Mouse (Mus musculus): ENCODE measurements around the gene Itpr2. TPM values are rescaled to one million over a fixed set of nuclear protein-coding genes. Genes with fewer than 3 reads are reported as not detected.
"Not testable (repeated sequence)": the region's sequence is repeated elsewhere in the genome, so short reads cannot be mapped to it uniquely, and the experiment has no call there.

Itpr2 gene
- polyA plus RNA-seq, 1 experiment from 2014 or later, result 5.3 TPM

- WGBS, result 78% methylated on average over 6 of the region's 6 CpGs
- no peak overlapping the region for H3K9ac ChIP-seq (ENCODE audit: low read depth, low read length)
- H3K4me1 ChIP-seq (replicated peaks; ENCODE audit: control insufficient read depth, insufficient read depth, low read length), result no peaks in the 10 kb centered on the region
- no peaks in the 10 kb centered on the region for H3K36me3 ChIP-seq (ENCODE audit: control insufficient read depth, insufficient read depth, low read length)
- ATAC-seq (replicated peaks; ENCODE audit: low FRiP score) (no peak), DNase-seq (ENCODE audit: low spot score) (no peak)
- no peak overlapping the region for H3K27ac ChIP-seq (ENCODE audit: low read depth, low read length)
- H3K27me3 ChIP-seq (replicated peaks; ENCODE audit: control insufficient read depth, insufficient read depth, low read length), result no peaks in the 10 kb centered on the region
- no peak overlapping the region for H3K4me3 ChIP-seq (ENCODE audit: low read depth, low read length)
- no peak overlapping the region for H3K4me2 ChIP-seq
- H3K9me3 ChIP-seq (ENCODE audit: control insufficient read depth, low read length), result no peaks in the 10 kb centered on the region
These were observed 28.6 kb downstream of the Itpr2 start for GRCm38 (mm10) chr6:146473216-146473955.

- H3K27me3 ChIP-seq (replicated peaks; ENCODE audit: control insufficient read depth, insufficient read depth, low read length), result no peaks in the 10 kb centered on the region
- DNase-seq (ENCODE audit: low spot score) (no peak), ATAC-seq (replicated peaks; ENCODE audit: low FRiP score) (no peak)
- H3K4me2 ChIP-seq, result no peak overlapping the region
- H3K9ac ChIP-seq (ENCODE audit: low read depth, low read length), result no peak overlapping the region
- WGBS, result 72% methylated on average over 4 of the region's 4 CpGs
- no peak overlapping the region for H3K4me3 ChIP-seq (ENCODE audit: low read depth, low read length)
- no peak overlapping the region for H3K27ac ChIP-seq (ENCODE audit: low read depth, low read length)
- H3K36me3 ChIP-seq (ENCODE audit: control insufficient read depth, insufficient read depth, low read length), result no peaks in the 10 kb centered on the region
- no peaks in the 10 kb centered on the region; the same call in 1 of the 2 replicates for H3K9me3 ChIP-seq (ENCODE audit: control insufficient read depth, low read length)
- no peaks in the 10 kb centered on the region for H3K4me1 ChIP-seq (replicated peaks; ENCODE audit: control insufficient read depth, insufficient read depth, low read length)
These were observed 31.6 kb downstream of the Itpr2 start for GRCm38 (mm10) chr6:146470378-146470777.

GRCm38 (mm10) chr6:146469936-146470335 lies 32.1 kb downstream of the Itpr2 start:
- no peak overlapping the region for H3K4me2 ChIP-seq
- H3K4me1 ChIP-seq (replicated peaks; ENCODE audit: control insufficient read depth, insufficient read depth, low read length), result no peaks in the 10 kb centered on the region
- ATAC-seq (replicated peaks; ENCODE audit: low FRiP score) (no peak), DNase-seq (ENCODE audit: low spot score) (no peak)
- no peak overlapping the region for H3K4me3 ChIP-seq (ENCODE audit: low read depth, low read length)
- 74% methylated on average over 2 of the region's 2 CpGs for WGBS
- no peak overlapping the region for H3K9ac ChIP-seq (ENCODE audit: low read depth, low read length)
- H3K27ac ChIP-seq (ENCODE audit: low read depth, low read length), result no peak overlapping the region
- no peaks in the 10 kb centered on the region for H3K36me3 ChIP-seq (ENCODE audit: control insufficient read depth, insufficient read depth, low read length)
- no peaks in the 10 kb centered on the region for H3K27me3 ChIP-seq (replicated peaks; ENCODE audit: control insufficient read depth, insufficient read depth, low read length)
- H3K9me3 ChIP-seq (ENCODE audit: control insufficient read depth, low read length), result no peaks in the 10 kb centered on the region; the same call in 1 of the 2 replicates

GRCm38 (mm10) chr6:146468361-146468760 lies 33.7 kb downstream of the Itpr2 start:
- 64% methylated on average over 8 of the region's 8 CpGs for WGBS
- Histone ChIP-seq H3K27me3 (replicated peaks; ENCODE audit: control insufficient read depth, insufficient read depth, low read length) (no peaks in the 10 kb centered on the region), H3K4me3 (ENCODE audit: low read depth, low read length) (no peak overlapping the region), H3K27ac (ENCODE audit: low read depth, low read length) (no peak overlapping the region), H3K36me3 (ENCODE audit: control insufficient read depth, insufficient read depth, low read length) (no peaks in the 10 kb centered on the region), H3K9ac (ENCODE audit: low read depth, low read length) (no peak overlapping the region), H3K9me3 (ENCODE audit: control insufficient read depth, low read length) (no peaks in the 10 kb centered on the region; the same call in 1 of the 2 replicates), H3K4me1 (replicated peaks; ENCODE audit: control insufficient read depth, insufficient read depth, low read length) (no peaks in the 10 kb centered on the region), H3K4me2 (no peak overlapping the region)
- no peak for DNase-seq (ENCODE audit: low spot score)
- no peak for ATAC-seq (replicated peaks; ENCODE audit: low FRiP score)

GRCm38 (mm10) chr6:146464645-146465042 lies 37.4 kb downstream of the Itpr2 start:
- H3K27ac ChIP-seq (ENCODE audit: low read depth, low read length); H3K36me3 ChIP-seq (ENCODE audit: control insufficient read depth, insufficient read depth, low read length); ATAC-seq (replicated peaks; ENCODE audit: low FRiP score); H3K9me3 ChIP-seq (ENCODE audit: control insufficient read depth, low read length); DNase-seq (ENCODE audit: low spot score); H3K27me3 ChIP-seq (replicated peaks; ENCODE audit: control insufficient read depth, insufficient read depth, low read length); H3K4me2 ChIP-seq; H3K4me1 ChIP-seq (replicated peaks; ENCODE audit: control insufficient read depth, insufficient read depth, low read length); H3K4me3 ChIP-seq (ENCODE audit: low read depth, low read length); H3K9ac ChIP-seq (ENCODE audit: low read depth, low read length): not testable (repeated sequence)
- WGBS, result 87% methylated on average over 2 of the region's 2 CpGs

GRCm38 (mm10) chr6:146464014-146464644 lies 37.9 kb downstream of the Itpr2 start:
- no peaks in the 10 kb centered on the region for H3K36me3 ChIP-seq (ENCODE audit: control insufficient read depth, insufficient read depth, low read length)
- no peak overlapping the region for H3K4me3 ChIP-seq (ENCODE audit: low read depth, low read length)
- no peaks in the 10 kb centered on the region for H3K27me3 ChIP-seq (replicated peaks; ENCODE audit: control insufficient read depth, insufficient read depth, low read length)
- 78% methylated on average over 8 of the region's 8 CpGs for WGBS
- DNase-seq (ENCODE audit: low spot score) (no peak), ATAC-seq (replicated peaks; ENCODE audit: low FRiP score) (no peak)
- no peaks in the 10 kb centered on the region for H3K4me1 ChIP-seq (replicated peaks; ENCODE audit: control insufficient read depth, insufficient read depth, low read length)
- H3K9ac ChIP-seq (ENCODE audit: low read depth, low read length), result no peak overlapping the region
- no peaks in the 10 kb centered on the region; the same call in 1 of the 2 replicates for H3K9me3 ChIP-seq (ENCODE audit: control insufficient read depth, low read length)
- no peak overlapping the region for H3K27ac ChIP-seq (ENCODE audit: low read depth, low read length)
- no peak overlapping the region for H3K4me2 ChIP-seq

- Histone ChIP-seq H3K9ac (ENCODE audit: low read depth, low read length) (no peak overlapping the region), H3K4me1 (replicated peaks; ENCODE audit: control insufficient read depth, insufficient read depth, low read length) (no peaks in the 10 kb centered on the region), H3K27me3 (replicated peaks; ENCODE audit: control insufficient read depth, insufficient read depth, low read length) (no peaks in the 10 kb centered on the region), H3K4me2 (no peak overlapping the region), H3K36me3 (ENCODE audit: control insufficient read depth, insufficient read depth, low read length) (no peaks in the 10 kb centered on the region), H3K27ac (ENCODE audit: low read depth, low read length) (no peak overlapping the region), H3K9me3 (ENCODE audit: control insufficient read depth, low read length) (no peaks in the 10 kb centered on the region), H3K4me3 (ENCODE audit: low read depth, low read length) (no peak overlapping the region)
- 65% methylated on average over 8 of the region's 8 CpGs for WGBS
- DNase-seq (ENCODE audit: low spot score) (no peak), ATAC-seq (replicated peaks; ENCODE audit: low FRiP score) (no peak)
These were observed 41.1 kb downstream of the Itpr2 start for GRCm38 (mm10) chr6:146460936-146461335.

GRCm38 (mm10) chr6:146458436-146458835 lies 43.6 kb downstream of the Itpr2 start:
- no peaks in the 10 kb centered on the region for H3K4me1 ChIP-seq (replicated peaks; ENCODE audit: control insufficient read depth, insufficient read depth, low read length)
- DNase-seq (ENCODE audit: low spot score) (no peak), ATAC-seq (replicated peaks; ENCODE audit: low FRiP score) (no peak)
- H3K27ac ChIP-seq (ENCODE audit: low read depth, low read length), result no peak overlapping the region
- no peak overlapping the region for H3K9ac ChIP-seq (ENCODE audit: low read depth, low read length)
- no peaks in the 10 kb centered on the region for H3K9me3 ChIP-seq (ENCODE audit: control insufficient read depth, low read length)
- WGBS, result 56% methylated on average over 5 of the region's 5 CpGs
- no peak overlapping the region for H3K4me3 ChIP-seq (ENCODE audit: low read depth, low read length)
- no peaks in the 10 kb centered on the region for H3K36me3 ChIP-seq (ENCODE audit: control insufficient read depth, insufficient read depth, low read length)
- H3K27me3 ChIP-seq (replicated peaks; ENCODE audit: control insufficient read depth, insufficient read depth, low read length), result no peaks in the 10 kb centered on the region
- H3K4me2 ChIP-seq, result no peak overlapping the region

GRCm38 (mm10) chr6:146456741-146457140 lies 45.3 kb downstream of the Itpr2 start:
- Histone ChIP-seq H3K4me3 (ENCODE audit: low read depth, low read length) (no peak overlapping the region), H3K27me3 (replicated peaks; ENCODE audit: control insufficient read depth, insufficient read depth, low read length) (peaks cover 4% of the 10 kb centered on the region), H3K27ac (ENCODE audit: low read depth, low read length) (no peak overlapping the region), H3K4me1 (replicated peaks; ENCODE audit: control insufficient read depth, insufficient read depth, low read length) (no peaks in the 10 kb centered on the region), H3K4me2 (no peak overlapping the region), H3K36me3 (ENCODE audit: control insufficient read depth, insufficient read depth, low read length) (no peaks in the 10 kb centered on the region), H3K9me3 (ENCODE audit: control insufficient read depth, low read length) (no peaks in the 10 kb centered on the region), H3K9ac (ENCODE audit: low read depth, low read length) (no peak overlapping the region)
- ATAC-seq (replicated peaks; ENCODE audit: low FRiP score) (no peak), DNase-seq (ENCODE audit: low spot score) (no peak)
- WGBS, result 70% methylated on average over 5 of the region's 5 CpGs
